Mouse (Mus musculus) kidney, postnatal 0 days (tissue): Measurements from ENCODE around the gene Ambp. TPM values are rescaled to one million over a fixed set of nuclear protein-coding genes. Genes with fewer than 3 reads are reported as not detected.

Source experiments
- ATAC-seq: fragments of 200-750 bp; cut with Nextera tagmentation; replicated peaks from 2 replicates; pipeline ENCODE4 v1.8.0; 2017; ENCODE audit warnings: low read depth, moderate number of reproducible peaks, moderate TSS enrichment, moderate library complexity; ENCODE audit not compliant: low FRiP score
- DNase-seq: peaks from one replicate; pipeline ENCODE4 v3.0.0-alpha.2; 2016; ENCODE audit warnings: low spot score
- H3K27ac ChIP-seq: fragments of 300-500 bp; sonication (generic); 2 replicates; pipeline ENCODE4 v1.5.1; 2014; ENCODE audit warnings: mild to moderate bottlenecking
- H3K27me3 ChIP-seq: fragments of 300-500 bp; sonication (generic); 2 replicates; pipeline ENCODE4 v1.6.1; 2014; ENCODE audit warnings: low read length, mixed read lengths; ENCODE audit not compliant: insufficient read depth
- H3K36me3 ChIP-seq: fragments of 300-500 bp; sonication (generic); 2 replicates; pipeline ENCODE4 v1.6.1; 2014; ENCODE audit warnings: low read length, mixed read lengths; ENCODE audit not compliant: insufficient read depth
- H3K4me1 ChIP-seq: fragments of 300-500 bp; sonication (generic); replicated peaks from 2 replicates; pipeline ENCODE4 v1.6.1; 2014; ENCODE audit warnings: antibody characterized with exemption, low read length, mixed read lengths; ENCODE audit not compliant: insufficient read depth
- H3K4me2 ChIP-seq: fragments of 300-500 bp; sonication (generic); 2 replicates; pipeline ENCODE4 v1.6.1; 2014; ENCODE audit warnings: mild to moderate bottlenecking, low read length, moderate library complexity, mixed read lengths
- H3K4me3 ChIP-seq: fragments of 300-500 bp; sonication (generic); replicated peaks from 2 replicates; pipeline ENCODE4 v1.5.1; 2014; ENCODE audit warnings: low read depth, low read length
- H3K9ac ChIP-seq: fragments of 300-500 bp; sonication (generic); 2 replicates; pipeline ENCODE4 v1.6.1; 2014; ENCODE audit warnings: low read depth, low read length
- H3K9me3 ChIP-seq: fragments of 300-500 bp; sonication (generic); replicated peaks from 2 replicates; pipeline ENCODE4 v1.6.1; 2016; ENCODE audit warnings: low read length, inconsistent platforms, mixed read lengths
- CTCF ChIP-seq: IDR thresholded peaks from 2 replicates; pipeline ENCODE4 v1.5.1; 2016; ENCODE audit warnings: antibody characterized with exemption, low read depth, mild to moderate bottlenecking, moderate library complexity
- whole genome bisulfite sequencing: fragments of 180-500 bp; shearing (Covaris S2); extraction: QIAGEN DNeasy Blood & Tissue Kit; methylation state at CpG from one replicate; pipeline ENCODE4 v1.1.7; 2014; 5-methylcytosine and 5-hydroxymethylcytosine counted together
- polyA plus RNA-seq: library from polyadenylated mRNA; unstranded; fragments of >200 nt; fragmentation: Nextera tagmentation; extraction: Ambion mirVana; gene quantifications from 2 replicates; pipeline ENCODE4 v1.2.1, GENCODE M21; 2015

Ambp gene
- polyA plus RNA-seq, 1 experiment from 2014 or later, result 2.3 TPM

DNA sequence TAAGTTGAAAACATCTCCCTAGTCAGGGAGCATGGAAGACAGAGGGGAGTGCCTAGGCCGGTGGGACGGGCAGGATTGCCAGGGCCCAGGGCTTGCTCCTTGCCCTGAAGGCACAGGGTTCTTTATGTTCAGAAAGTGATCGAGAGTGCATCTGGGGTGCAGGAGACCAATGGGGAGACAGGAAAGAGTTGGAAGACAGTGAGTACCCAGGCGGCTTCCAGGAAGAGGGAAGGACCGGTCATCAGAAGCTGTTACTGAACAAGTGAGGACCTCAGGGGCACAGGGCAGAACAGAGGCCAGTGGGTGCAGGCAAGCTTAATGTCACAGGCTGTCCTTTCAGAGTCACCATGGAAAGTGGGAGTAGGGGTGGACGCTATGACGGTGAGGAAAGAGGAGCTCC, 3.6 kb upstream of the Ambp start:
- Histone ChIP-seq H3K4me2 (no peak overlapping the region), H3K27me3 (no peaks in the 10 kb centered on the region), H3K4me1 (no peaks in the 10 kb centered on the region; the same call in 1 of the 2 replicates), H3K4me3 (no peak overlapping the region), H3K27ac (peak overlapping the region; percentile 76), H3K9ac (no peak overlapping the region), H3K36me3 (no peaks in the 10 kb centered on the region), H3K9me3 (no peaks in the 10 kb centered on the region)
- no peak for TF ChIP-seq CTCF
- DNase-seq (no peak), ATAC-seq (no peak)
- WGBS, result 89% methylated on average over 7 of the region's 7 CpGs

DNA sequence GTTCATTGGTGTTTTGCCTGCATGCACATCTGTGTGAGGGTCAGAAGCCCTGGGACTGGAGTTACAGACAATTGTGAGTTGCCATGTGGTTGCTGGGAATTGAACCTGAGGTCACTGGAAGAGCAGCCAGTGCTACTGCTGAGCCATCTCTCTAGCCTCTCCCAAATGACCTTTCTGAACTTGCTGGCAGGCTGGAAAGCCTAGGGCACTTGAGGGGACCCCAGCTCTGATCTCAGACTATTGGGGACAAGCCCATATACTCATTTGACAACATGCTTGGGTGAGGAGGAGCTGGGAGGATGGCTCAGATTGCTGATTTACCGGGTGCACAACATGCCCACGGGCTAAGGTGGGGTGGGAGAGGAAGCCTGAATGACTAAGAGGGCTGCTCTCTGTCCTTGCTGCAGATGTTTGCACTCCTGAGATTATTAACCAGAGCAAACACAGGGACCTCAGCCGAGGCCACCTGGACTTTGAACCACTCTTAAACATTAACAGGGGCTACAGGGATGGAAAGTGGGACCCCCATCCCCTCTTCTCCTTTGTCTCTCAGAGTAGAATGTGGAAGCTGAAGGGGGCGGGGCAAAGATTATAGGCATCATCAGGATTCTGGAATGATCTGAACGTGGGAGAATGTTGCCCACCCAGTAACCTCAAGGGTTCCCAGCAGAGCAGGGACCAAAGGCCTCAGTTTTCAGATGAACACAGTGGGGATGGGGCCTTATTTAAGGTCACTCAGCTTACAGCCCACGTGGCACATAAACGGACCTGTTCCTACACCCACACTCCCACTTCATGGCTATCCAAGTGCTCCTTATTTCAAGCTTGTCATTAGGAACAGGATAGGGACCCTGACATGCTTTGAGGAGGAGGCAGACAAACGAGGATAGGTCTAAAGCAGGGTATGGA, 2.4 kb upstream of the Ambp start:
- TF ChIP-seq CTCF, result no peak
- no peaks in the 10 kb centered on the region; the same call in 1 of the 2 replicates for H3K4me1 ChIP-seq
- H3K27ac ChIP-seq, result peak overlapping the region; percentile 77
- no peaks in the 10 kb centered on the region for H3K27me3 ChIP-seq
- no peak overlapping the region for H3K4me3 ChIP-seq
- ATAC-seq (peak; percentile 85), DNase-seq (peak; percentile 53)
- H3K9ac ChIP-seq, result no peak overlapping the region
- no peaks in the 10 kb centered on the region for H3K9me3 ChIP-seq
- H3K36me3 ChIP-seq, result no peaks in the 10 kb centered on the region
- no peak overlapping the region for H3K4me2 ChIP-seq
- WGBS, result 26% methylated on average over 8 of the region's 8 CpGs

DNA sequence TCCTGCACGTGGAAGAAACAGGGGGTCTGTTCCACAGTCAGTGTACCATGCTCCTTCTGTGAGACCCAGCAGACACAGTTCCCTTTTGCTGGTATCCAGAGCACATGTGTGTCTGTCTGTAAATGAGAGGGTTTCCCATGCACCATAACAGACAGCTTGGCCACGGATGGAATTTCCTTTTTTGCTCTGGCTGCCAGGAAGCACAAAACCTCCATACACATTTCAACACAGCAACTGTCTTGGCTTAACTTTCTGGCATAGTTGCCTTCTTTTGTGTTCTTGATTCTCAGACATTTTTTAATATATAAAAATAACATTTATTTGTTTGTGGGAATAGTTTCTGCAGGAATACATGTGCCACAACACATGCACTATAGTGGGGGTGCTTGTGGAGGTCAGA, 997 bp upstream of the Ambp start:
- no peak overlapping the region for H3K4me2 ChIP-seq
- ATAC-seq (no peak), DNase-seq (no peak)
- WGBS, result 50% methylated on average over 2 of the region's 2 CpGs
- no peaks in the 10 kb centered on the region for H3K9me3 ChIP-seq
- no peaks in the 10 kb centered on the region for H3K36me3 ChIP-seq
- H3K27ac ChIP-seq, result no peak overlapping the region
- H3K9ac ChIP-seq, result no peak overlapping the region
- TF ChIP-seq CTCF, result no peak
- no peaks in the 10 kb centered on the region; the same call in 1 of the 2 replicates for H3K4me1 ChIP-seq
- H3K27me3 ChIP-seq, result no peaks in the 10 kb centered on the region
- H3K4me3 ChIP-seq, result no peak overlapping the region

DNA sequence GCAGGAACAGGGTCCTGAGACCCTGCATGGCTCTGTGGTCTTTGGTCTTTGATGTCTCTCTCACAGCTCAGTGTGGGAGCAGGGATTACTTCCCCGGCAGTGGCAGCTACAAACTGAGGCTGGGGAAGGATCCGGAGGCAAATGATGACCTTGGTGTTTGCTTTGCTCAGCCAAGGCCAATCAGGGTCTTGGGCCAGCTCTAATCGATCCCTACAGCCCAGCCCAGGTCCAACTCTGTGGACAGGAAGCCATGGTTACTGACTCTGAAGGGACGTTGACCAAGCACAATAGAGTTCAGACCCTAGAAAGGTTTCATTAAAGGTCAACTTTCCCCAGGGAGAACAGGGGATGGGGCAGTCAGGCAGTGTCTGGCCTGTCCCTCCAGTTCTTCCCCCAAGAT, 571 bp downstream of the Ambp start:
- no peak overlapping the region for H3K9ac ChIP-seq
- H3K27ac ChIP-seq, result no peak overlapping the region
- no peaks in the 10 kb centered on the region for H3K36me3 ChIP-seq
- H3K27me3 ChIP-seq, result no peaks in the 10 kb centered on the region
- H3K4me3 ChIP-seq, result no peak overlapping the region
- TF ChIP-seq CTCF, result no peak
- H3K4me1 ChIP-seq, result no peaks in the 10 kb centered on the region; the same call in 1 of the 2 replicates
- no peak for ATAC-seq
- no peak for DNase-seq
- 39% methylated on average over 4 of the region's 4 CpGs for WGBS
- H3K9me3 ChIP-seq, result no peaks in the 10 kb centered on the region
- no peak overlapping the region for H3K4me2 ChIP-seq

DNA sequence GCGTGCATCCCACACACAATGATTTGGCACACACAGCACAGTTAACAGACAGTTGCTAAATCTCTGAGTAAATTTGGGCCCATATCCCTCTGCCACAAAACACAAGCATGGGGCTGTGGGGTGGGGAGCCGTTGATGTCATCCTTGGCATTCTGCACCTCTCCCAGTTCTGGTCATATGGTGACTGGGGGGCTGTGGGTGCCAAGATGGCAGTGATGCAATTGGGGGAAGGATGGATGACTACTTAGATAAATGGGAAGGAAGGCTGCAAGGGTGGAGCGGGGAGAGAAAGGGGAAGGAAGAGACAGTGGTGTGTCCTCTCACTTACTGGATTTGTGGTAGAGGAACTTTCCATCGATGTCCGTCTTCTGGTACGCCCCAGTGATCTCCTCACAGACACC, 3.5 kb downstream of the Ambp start:
- no peak for DNase-seq
- ATAC-seq, result no peak
- Histone ChIP-seq H3K9ac (no peak overlapping the region), H3K4me2 (no peak overlapping the region), H3K36me3 (no peaks in the 10 kb centered on the region), H3K4me3 (no peak overlapping the region), H3K9me3 (no peaks in the 10 kb centered on the region), H3K27me3 (no peaks in the 10 kb centered on the region), H3K27ac (no peak overlapping the region), H3K4me1 (no peaks in the 10 kb centered on the region)
- WGBS, result 91% methylated on average over 6 of the region's 6 CpGs
- TF ChIP-seq CTCF, result no peak

DNA sequence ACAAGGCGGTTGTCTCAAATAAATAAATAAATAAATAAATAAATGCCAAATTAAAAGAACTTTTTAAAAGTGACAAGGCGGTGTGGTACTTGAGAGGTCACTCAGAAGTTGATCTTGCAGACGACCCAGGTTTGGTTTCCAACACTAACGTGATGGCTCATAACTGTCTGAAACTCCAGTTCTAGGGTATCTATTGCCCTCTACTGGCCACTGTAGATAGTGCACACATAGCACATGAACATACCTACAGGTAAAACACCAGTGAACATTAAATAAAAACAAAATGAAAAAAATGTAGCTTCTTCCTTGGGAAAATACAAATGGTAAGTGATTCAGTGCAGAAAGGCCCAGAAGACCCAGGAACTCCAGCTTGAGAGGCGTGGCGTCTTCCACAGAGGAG, 7.3 kb downstream of the Ambp start:
- WGBS, result 97% methylated on average over 6 of the region's 6 CpGs

More for the DNA sequence above, 7.3 kb downstream of the Ambp start:
- Histone ChIP-seq H3K36me3 (no peaks in the 10 kb centered on the region), H3K27ac (no peak overlapping the region), H3K4me2 (no peak overlapping the region), H3K9ac (no peak overlapping the region), H3K4me3 (no peak overlapping the region), H3K4me1 (no peaks in the 10 kb centered on the region), H3K9me3 (no peaks in the 10 kb centered on the region), H3K27me3 (no peaks in the 10 kb centered on the region)
- ATAC-seq (no peak), DNase-seq (no peak)
- peak; percentile 35; the same call in 1 of the 2 replicates for TF ChIP-seq CTCF
